Mouse (Mus musculus) heart, postnatal 36 days (tissue): Measurements from ENCODE around the gene Apom. TPM values are rescaled to one million over a fixed set of nuclear protein-coding genes. Genes with fewer than 3 reads are reported as not detected.

ENCODE experiments used
- DNase-seq, 2 experiments: peaks; one replicate each; pipeline ENCODE4 v3.0.0; 2021 to 2022
- intact Hi-C: fragments of 180-260 bp; cut with DNase I; formaldehyde crosslinking; loops from one replicate; pipeline ENCODE4 v1.15.1; 2025
- total RNA-seq, 2 experiments: library from RNA; stranded (reverse); gene quantifications; 2 replicates each; pipeline ENCODE4 v1.2.3; 2021

Gene Apom
- total RNA-seq, 2 experiments from 2014 or later = not detected

DNA sequence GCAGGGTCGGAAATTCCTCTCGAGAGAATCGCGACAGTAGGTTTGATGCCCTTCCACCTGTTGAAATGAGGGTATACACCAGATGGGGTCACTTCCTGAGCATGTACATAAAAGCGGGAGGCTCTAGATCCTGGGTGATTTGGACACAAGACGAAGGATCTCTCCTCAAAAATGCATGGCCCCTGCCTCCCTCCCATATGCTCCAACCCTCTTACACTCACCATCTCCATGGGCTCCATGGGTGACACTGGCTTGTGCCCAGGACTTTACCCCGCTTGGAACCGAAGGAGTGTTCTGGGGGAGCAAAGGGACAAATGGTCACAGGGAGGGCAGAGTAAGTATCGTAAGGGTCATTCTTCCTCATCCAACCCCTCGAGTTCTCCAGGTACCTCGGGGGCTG lies 29.6 kb upstream of the Apom start:
- DNase-seq = no peak
- intact Hi-C loops = loop anchor here (2.0 to 5.0 kb wide), 2 partner anchors 25 to 34 kb away; partner anchors contain the start of gene D17H6S53E

DNA sequence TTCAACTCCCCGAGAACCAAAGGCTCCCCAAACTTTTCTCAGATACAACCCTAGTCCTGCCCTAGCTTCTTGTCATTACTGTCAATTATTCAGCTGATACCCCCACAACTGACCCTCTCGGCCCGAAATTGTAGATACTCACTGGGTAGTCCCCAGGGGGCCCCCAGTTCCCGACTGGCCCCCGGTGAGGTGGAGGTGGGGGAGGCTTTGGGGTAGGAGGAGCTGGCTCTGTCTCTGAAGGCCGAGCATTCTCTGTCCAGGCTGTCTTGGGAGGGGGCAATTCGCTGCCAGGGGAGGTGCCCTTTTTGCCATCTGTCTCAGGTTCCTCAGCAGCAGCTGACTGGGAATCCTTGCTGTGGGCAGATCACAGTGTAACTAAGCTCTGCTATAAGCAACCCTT lies 27.8 kb upstream of the Apom start:
- DNase-seq = no peak
- intact Hi-C loops = loop anchor here (2.0 to 5.0 kb wide), 2 partner anchors 23 to 32 kb away; partner anchors contain the start of gene D17H6S53E

DNA sequence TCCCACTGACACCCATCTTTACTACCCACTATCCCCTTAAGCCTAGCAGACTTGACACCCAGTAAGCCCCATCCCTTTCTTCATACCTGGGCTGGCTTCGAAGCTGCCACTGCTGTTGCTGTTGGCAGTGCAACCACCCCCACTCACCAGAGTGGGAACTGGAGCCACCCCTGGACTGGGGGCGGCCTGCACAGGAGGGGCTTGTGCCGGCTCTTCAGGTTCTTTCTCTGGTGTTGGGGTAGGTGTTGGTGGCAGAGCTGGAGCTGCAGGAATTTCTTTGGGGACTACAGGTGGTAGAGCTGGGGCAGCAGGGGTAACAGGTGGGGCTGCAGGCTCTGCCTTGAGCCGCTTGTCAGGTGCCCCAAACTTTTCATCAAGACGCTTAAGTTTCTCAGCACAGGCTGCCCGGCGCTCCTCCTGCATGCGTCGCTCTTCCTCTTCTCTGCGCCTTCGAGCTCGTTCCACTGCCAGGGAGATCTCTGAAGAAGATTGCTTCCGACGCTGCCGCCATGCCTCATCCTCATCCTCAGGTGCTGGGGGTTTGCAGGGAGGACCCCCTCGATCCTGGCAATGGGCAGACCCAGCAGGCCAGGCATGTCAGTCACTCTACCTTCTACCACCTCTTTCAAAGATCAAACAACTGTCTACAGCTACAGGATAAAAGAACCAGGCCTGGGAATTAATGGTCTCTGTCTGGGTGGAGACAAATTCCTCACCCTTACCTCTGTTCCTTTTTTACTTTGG lies 27.2 kb upstream of the Apom start:
- intact Hi-C loops = no loop called here
- DNase-seq = no peak

DNA sequence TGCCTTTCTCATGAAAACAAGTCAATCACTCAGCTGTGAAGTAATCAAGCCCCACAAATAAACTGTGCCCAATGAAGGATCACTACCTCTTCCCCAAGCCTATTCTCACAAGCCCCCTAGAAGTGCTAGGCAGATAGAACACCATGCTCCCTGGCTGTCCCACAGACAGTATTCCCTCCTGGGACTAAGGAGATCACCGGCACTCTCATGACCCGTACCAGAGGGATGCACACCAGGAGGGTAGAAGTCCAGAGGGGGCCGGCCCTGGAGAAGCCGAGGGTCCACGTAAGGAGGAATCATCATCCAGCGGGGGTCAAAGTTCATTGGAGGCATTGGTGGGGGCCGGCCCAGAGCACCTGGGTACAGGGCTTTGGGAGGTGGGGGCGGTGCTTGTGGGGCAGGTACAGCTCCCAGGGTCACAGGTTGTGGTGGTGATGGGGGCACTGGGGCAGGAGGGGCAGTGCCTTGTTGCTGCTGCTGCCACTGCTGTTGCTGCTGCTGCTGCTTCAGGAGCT lies 25.9 kb upstream of the Apom start:
- intact Hi-C loops = no loop called here
- DNase-seq = no peak

DNA sequence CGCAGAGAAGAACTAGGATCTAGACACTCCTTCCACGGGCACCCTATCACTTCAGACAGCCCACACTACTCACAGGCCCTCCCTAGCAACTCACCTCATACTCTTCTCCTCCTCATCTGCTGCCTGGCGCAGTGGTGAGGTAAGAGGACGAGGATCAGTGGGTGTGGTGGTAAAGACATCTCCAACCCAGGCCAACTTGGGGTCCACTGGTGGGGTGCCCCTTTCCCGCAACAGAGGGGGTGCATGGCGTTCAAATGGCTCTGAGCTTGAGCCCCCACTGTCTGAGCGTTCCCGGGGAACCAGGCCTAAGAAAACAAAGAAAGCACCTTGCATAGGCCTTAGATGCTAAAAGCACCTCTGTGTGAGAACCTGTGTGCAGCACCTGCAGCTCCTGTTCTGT lies 25.4 kb upstream of the Apom start:
- intact Hi-C loops = no loop called here
- DNase-seq = no peak

DNA sequence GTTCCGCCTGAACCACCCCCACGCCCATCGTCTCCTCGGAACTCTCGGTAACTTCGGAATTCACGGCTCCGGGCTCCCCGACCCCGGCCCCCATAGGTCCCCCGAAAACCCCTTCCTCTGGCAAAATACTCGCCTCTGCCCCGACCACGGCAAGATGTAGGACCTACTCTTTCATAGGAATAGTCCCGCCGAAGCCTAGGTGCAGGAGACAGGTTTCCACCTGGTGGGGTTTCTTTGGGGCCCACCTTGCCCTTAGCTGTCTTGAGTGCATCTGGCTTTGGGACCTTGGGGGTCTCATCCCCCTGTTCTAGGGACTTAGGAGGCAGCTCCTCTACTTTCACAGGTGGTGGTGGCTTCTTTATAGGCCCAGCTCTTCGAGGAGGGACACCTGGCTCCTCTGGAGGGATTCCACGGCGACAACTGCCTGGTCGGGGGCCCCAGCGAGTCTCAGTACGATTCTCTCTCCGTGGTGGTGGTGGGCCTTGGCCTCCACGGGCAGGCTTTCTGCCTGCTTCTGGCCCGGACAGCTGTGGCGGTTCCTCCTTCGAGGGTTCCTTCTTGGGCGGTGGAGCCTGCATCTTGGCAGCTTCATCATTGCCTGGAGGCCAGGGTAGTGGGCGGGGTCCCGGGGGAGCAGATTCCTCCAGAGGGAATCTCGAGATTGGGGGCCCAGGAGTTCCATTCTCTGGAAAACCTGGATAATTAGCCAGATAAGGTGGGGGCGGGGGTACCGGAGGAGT lies 24.8 kb upstream of the Apom start:
- DNase-seq = no peak
- intact Hi-C loops = no loop called here

DNA sequence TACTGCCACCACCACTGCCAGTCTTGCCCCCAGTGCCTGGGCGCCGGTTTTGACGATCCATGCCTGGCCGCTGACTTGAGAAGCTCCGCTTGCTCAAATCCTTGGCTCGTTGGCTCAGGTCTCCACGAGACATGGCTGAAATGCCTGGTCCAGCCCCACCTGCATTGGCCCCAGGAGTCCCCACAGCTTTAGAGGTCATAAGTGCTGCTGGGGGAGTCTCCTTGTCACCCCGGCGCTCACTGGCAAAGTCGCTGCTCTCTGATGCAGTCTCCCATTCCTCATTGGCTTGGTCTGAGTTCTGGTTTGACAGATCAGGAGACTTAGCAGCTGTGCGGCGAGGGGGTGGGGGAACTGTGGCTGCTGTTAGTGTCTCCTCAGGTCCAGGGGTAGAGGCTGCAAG lies 23.6 kb upstream of the Apom start:
- no peak for DNase-seq
- intact Hi-C loops = no loop called here

DNA sequence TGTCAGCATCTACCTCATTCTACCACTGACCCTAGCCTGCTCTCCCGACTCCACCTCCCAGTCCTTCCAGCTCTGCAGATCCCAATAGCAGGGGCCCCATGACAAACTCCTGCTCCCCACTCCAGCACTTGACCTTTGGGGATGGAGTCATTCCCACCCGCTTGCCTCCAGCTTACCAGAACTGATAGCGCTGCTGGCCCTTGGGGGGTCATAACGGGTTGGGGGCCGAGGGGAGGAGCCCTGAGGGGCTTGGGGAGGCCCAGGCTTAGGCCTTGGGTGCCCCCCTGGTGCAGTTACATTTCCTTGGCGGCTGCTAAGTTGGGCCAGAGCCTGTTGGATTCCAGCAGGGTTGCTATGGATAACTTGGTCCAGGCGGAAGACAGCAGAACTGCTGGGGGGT lies 22.8 kb upstream of the Apom start:
- intact Hi-C loops = no loop called here

DNA sequence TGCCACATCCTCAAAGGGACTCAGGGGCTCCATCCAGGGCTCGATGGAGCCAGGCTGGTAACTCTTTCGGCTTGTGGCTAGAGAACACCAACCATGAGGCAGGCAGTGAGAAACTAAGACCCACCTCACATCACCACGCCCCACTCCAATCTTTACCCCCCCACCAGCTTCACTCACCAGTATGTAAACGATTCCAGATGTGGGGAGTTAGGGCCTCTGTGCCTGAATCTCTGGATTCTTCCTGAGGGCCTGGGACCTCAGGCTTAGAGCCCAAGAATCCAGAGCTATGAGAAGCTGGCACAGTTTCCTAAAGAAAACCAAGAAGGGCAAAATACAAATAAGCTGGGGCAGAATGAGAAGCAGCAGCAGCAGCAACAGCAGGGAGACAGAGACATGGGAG lies 22.1 kb upstream of the Apom start:
- intact Hi-C loops = no loop called here
- no peak for DNase-seq

More for the DNA sequence above, 22.8 kb upstream of the Apom start:
- no peak for DNase-seq

DNA sequence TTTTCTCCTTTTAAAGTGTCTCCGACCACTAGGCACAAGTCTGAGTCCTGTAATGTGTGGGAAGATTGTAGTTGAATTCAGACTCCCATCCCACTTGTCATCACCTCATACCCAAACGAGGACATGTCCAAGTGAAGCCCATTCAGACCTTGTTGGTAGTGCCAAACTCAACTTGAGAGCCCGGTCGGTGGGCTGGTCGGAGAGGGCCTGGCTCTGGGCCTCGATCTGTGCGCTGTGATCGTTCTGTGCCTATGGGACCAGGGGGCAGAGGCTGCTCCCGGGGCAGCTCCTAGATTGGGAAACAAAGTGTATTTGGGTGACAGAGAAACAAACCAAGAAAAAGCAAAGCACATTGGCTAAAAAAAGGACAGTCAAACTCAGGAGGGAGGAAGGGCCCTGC lies 21.2 kb upstream of the Apom start:
- DNase-seq = no peak
- intact Hi-C loops = no loop called here

DNA sequence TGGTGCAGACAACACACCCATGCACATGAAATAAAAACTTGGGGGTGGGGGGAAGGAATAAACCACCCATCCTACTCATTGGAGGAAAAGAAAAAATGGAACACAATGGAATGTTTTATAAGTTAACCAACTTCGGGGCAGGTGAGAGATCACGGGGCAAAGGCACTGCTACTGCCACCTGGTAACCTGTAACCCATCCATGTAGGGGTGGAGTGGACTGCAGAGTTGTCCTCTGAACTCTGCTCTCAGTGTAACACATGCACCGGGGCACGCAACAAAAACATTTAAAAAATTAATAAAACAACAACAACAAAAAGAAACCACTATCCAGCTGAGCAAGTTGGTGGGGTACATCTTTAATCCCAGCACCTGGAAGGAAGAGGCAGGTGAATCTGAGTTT lies 20.3 kb upstream of the Apom start:
- DNase-seq = no peak
- intact Hi-C loops = no loop called here

DNA sequence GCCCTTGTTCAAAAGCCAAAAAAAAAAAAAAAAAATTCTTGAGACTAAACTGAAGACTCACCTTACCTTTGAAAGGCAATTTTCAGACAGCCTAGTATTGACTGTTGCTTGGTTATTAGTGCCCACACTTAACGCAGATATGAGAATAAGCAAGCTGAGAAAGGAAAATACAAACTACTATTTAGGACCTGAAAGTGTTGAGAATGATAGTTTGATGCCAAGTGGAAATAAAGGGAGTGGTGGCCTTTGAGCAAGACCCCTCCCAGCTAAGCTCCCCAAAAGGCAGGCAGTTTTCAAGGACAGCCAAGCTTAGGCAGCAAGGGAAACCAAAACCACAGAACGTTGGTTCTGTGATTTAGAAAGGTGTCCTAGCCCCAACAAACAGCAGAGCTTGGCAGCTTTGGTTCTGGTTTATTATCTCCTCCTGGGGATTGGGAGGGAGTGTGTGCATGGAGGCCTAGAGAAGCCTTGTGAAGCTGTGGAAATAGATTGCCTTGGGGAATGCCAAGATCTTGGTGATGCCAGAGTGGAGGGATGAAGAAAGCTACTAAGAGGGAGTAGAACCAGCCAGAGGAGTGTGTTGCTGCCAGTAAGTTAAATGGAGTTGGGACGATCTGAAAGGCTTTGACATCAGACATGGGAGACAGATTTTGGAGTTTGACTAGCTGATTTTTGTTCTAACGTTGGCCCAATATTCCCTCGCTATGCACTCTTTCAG lies 16.2 kb upstream of the Apom start:
- intact Hi-C loops = no loop called here
- no peak for DNase-seq

DNA sequence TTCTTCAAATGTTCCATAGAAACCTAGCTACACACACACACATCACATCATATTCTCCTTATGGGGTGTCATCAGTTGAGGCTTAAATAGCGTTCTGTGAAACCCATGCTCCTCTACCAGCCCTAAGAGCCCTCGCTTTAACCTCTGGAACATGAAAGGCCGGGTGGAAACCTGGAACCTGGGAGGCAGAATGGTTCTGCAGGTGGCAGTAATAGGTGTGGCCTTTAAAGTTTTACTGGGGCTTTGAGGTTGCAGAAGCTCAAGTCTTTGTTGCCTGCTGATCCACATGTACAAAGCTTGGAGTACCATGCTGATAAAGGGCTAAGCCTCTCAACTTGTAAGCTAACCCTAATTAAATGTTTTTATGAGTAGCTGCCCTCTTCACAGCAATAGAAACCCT lies 15.5 kb upstream of the Apom start:
- DNase-seq = no peak
- intact Hi-C loops = no loop called here

DNA sequence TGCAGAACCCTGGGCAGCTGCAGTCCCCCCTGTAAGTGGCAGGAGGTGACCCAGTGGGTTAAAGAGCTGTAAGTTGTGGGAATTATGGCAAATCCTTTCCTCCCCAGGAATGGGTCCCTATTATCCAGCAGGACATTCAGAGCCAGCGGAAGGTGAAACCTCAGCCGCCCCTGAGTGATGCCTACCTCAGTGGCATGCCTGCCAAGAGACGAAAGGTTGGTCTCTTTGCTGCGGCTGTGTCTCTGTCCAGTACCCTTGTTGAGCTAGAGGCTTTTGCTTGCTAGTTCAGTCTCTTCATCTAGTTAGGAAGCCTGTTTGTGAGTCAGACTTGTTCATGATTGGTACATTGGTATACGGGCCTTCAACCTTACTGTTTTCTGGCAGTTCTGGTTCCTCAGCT lies 14.3 kb upstream of the Apom start:
- DNase-seq = no peak
- intact Hi-C loops = no loop called here

DNA sequence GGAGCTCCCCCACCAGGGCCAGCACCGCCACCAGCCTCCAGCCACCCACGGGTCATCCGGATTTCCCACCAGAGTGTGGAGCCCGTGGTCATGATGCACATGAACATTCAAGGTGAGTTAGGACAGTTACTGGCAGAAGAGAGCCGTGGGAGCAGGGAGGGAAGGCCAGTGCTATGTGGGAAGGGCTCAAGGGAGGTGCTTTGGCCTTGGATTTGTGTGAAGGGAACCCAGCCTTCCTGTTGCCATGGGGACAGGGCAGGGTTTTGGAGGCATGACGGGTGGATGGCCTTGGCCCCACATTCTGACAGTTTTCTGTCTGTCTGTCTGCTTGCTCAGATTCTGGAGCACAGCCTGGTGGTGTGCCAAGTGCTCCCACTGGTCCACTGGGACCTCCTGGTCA lies 10.1 kb upstream of the Apom start:
- intact Hi-C loops = no loop called here
- DNase-seq = no peak

DNA sequence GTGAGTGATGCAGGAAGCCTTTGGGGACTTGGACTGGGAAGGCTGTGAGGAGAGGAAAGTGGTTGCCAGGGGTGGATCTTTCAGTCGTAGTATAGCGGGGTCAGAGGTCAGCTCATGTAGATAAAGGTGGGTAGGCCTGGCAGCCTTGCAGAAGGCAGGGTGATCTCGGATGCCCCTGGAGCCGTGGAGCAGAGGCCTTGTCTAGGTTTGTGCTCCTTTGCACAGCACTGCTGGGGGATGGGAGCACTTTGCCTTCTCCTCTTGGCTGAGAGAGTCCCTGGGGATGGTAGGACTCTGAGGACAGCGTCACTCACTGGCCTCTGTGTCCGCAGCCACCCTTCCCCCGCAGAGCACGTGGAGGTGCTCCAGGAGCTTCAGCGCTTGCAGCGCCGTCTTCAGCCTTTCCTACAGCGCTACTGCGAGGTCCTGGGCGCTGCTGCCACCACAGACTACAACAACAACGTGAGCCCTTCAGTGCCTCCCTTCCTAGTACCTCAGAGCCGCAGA lies 8.7 kb upstream of the Apom start:
- intact Hi-C loops = no loop called here
- DNase-seq = no peak

DNA sequence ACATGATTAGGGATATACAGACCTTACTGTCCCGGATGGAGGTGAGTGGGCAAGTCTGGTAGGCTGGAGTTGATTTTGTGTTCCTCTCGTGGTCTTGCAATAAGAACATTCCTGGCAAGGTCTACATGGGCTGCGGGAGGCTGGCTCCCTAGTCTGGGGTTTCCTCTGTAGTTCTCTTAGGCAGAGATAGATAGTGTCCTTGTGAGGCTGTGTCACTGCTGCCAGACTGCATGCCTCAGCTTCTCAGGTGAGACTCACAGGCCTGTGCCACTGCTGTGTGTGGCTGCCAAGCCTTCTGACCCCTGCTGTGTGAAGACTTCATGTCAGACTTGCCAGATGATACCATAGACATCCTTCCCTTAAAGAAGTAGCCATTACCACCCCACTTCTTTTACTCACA lies 7.4 kb upstream of the Apom start:
- DNase-seq = no peak
- intact Hi-C loops = loop anchor here (10.0 kb wide), 1 partner anchor 304 kb away; the partner anchor contains the start of genes Dxo and Stk19

DNA sequence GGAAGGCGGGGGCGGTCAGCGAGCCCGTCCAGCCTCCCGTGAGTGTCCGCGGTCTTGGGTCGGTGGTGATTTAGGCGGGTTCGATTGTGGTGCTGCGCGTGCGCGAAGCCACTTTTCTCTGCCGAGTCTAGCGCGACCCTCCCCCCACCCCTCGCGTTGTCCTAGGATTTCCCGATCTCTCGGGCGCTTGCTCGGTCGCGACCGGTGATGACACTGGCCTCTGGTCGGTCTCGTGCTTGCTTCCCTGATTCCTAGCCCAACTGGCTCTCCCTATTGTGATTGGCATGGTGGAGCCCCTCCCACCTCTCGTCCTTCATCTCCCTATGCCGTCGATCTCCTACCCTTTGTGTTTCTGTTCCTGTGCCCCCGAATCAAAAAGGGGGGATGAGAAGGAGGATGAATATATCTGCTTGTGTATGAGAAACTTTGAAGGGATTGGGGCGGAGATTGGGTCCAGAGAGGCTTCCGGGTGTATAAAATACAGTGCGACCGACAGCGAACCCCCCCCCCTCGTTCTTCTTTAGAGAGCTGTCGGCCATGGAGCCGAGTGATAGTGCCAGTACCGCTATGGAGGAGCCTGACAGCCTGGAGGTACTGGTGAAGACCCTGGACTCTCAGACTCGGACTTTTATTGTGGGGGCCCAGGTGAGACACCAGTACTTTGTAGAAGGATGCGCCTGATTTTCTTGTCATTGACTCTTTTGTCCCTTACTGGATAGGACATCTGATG lies 3.9 kb upstream of the Apom start:
- no peak for DNase-seq
- intact Hi-C loops = loop anchor here (2.0 to 10.0 kb wide), 2 partner anchors 25 to 301 kb away; partner anchors contain the start of genes Dxo and Stk19

DNA sequence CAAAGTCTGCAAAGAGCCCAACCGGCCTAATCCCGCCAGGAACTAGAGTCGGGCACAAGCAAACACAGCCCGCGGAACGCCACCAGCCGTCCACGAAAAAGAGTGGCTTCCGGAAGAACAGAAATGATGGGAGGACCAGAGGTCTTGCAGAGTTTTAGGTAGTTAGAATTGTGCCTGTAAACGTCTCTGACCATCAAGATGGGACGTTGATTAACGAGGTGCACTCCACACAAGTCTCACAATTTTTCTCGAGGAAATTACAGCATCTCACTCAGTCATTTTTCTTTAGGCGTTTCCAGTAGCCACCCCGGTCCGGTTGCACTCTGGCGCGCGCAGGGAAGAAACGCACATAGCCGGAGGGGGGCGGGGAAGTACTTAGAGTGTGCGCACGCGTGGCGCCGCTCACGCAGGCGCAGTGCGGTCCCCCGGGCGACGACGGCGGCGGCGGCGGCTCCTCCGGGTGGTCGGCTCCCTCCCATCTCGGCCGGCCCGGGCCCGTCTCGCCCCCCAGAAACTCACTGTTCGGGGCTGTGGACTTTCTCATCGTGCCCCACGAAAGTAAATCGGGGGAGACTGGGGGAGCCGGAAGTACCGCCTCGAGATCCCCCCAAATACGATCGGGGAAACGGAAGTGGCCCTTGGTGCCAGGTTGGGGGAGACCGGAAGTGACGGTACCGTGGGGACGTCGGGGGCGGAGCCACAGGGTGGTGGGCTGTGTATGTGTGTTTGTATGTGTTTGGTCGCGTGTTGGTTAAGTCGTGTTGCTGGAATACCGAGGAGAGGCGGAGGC lies 3.1 kb upstream of the Apom start, which contains the start of gene Bag6:
Gene Bag6, plus strand, starts transcription at position 378 of the 790 bp plus-strand sequence.
- peak; percentile 93 to 98 for DNase-seq
- intact Hi-C loops = loop anchor here (1.0 to 10.0 kb wide), 2 partner anchors 9 to 300 kb away; partner anchors contain the start of genes D17H6S53E, Dxo and Stk19
